Mouse (Mus musculus): Measurements from ENCODE around the gene Gpr161.
A peak's percentile ranks its signal among the peaks of the same experiment; 100 is the strongest.
"Not testable (repeated sequence)": the region's sequence is repeated elsewhere in the genome, so short reads cannot be mapped to it uniquely, and the experiment has no call there.

Gene Gpr161

DNA sequence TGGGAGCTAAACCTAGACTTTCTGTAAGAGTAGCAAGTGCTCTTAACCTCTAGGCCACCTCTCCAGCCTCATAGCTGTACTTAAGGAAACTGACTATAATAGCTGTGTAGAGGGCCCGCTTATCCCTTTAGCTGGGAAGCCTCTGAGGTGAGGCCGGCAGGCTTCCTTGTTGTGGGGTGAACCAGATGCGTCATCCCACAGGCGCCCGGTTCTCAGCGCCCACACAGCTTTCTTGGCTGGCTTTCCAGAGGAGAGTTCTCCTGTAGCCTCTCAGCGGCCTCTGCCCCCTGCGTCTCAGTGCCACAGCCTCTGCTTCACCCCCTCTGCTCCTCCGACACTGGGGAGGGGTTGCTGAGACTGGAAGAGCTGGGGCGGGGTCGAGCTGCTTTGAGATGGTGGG is 20.8 kb downstream of the Gpr161 start:
- no peak for DNase-seq (ENCODE audit: low spot score)

DNA sequence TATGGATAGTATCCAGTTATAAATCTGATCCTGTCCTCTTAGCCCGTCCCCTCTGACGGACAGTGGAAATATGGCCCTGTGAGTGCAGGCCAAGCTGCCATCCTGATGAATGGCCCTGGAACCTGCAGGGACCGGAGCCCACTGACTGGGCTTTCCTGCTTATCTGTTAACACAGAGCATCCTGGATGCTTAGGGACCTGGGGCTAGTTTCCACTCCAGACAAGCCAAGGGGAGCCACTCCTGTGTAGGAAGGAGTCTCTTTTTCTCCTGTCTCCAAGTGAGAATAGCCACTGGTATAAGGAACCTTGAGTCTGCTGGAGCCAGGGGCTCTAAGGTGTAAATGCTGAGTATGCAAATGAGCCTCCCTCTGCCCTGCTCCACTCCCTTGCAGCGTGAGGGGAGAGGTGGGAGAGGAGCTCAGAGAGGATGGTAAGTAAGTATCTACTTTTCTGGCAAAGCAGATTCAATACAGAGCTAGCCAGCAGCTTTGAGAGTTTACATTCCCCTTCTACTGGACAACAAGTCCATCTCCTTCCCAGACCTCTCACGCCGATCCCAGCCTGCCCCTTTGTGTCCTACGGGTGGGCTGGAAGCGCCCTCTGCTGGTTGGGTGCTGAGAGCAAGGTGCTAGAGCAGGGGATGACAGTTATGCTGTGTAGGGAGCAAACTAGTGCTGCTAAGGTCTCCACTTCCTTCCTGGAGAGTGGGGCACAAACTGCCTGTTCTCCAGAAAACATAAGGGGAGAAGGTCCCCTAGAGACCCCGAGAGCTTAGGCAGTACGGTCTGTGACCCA is 24.7 kb downstream of the Gpr161 start:
- DNase-seq (ENCODE audit: low spot score) = peak; percentile 48

DNA sequence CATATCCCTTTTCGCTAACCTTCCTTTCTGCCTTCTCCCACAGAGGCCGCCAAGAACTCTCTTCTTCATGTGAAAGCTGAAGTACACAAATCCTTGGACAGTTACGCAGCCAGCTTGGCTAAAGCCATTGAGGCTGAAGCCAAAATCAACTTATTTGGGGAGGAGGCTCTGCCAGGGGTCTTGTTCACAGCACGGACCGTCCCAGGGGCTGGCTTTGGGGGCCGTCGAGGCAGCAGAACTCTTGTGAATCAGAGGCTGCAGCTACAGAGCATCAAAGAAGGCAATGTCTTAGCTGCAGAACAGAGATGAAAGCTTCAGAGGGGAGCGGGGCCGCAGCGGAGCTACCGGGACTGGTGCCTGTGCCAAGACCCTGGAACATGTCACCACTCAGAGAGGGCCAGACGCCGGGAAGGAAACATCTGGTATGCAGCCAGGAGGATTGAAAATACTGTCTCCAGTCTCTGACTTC is 25.8 kb downstream of the Gpr161 start:
- DNase-seq (ENCODE audit: low spot score) = no peak

DNA sequence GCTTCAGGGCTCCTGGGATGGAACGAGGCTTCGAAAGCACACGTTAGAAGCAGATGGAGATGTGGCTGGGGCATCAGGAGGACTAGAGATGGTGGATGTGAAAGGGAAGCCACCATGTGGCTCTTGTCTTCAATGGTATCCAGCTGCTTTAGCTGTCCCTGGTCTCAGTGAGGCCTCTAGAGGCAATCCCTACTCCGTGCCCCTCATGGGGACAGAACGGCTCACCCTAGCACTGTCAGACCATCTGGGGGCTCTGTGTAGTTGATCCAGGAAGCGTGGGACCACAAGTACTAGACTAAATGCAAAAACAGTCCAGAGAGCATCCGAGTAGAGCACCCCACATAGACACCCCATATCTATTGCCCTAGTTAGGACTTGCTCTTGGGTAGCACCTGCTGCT is 26.3 kb downstream of the Gpr161 start:
- no peak for DNase-seq (ENCODE audit: low spot score)

DNA sequence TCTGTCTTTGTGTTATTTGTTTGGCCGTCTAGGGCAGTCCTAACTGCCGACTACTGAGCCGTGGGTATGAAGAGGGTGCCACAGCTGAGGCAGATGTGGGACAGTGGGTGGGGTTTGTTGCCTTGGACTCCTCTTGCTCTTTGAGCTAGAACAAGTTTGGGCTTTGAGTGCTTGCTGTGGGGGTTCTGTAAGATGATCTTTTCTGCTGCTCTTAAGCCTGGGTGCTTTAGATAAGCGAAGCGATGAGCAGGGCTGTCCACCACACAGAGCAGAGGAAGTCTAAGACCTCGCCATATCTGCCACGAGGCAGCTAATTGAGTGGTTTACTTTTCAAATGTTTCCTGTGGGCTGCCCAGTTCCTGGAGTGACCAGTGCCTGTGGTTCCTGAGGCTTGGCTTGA is 27.3 kb downstream of the Gpr161 start:
- DNase-seq (ENCODE audit: low spot score) = no peak

DNA sequence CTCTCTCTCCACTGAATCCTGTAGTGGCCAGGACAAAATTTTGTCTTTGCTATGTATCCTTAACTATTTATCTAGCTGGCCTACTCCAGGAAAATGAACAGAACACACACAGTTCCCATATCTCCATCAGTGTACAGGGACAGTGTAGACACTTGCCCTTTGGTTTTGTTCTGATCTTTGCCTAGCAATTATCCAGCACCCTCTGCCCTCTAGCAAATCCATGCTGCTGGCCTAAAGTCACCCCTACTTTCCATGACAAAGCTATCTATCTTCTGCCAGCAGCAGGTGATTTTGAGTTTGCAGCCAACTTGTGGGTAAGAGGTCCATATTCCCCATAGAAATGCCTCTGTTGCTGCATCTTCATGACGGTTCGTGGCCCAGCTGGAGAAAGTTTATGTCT is 31.8 kb downstream of the Gpr161 start:
- no peak for DNase-seq (ENCODE audit: low spot score)

DNA sequence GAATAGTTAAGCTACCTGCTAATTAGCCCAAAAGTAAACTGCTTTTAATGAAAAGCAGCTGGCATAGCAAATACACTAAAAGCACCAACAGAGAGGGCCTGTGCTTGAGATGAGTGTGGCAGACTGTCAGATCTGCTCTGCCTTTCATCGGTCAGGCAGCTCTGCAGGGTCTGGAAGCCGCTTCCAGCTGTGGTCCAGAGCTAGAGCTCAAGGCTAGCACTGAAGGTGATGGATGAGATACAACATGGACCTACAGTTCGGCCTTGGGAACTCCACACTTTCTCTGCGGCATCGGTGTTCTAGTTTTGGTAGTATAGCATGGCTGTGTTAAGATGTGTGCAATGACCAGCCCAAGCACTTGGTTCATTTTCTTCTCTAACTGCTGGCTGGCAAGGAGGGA is 32.2 kb downstream of the Gpr161 start:
- DNase-seq (ENCODE audit: low spot score) = no peak

DNA sequence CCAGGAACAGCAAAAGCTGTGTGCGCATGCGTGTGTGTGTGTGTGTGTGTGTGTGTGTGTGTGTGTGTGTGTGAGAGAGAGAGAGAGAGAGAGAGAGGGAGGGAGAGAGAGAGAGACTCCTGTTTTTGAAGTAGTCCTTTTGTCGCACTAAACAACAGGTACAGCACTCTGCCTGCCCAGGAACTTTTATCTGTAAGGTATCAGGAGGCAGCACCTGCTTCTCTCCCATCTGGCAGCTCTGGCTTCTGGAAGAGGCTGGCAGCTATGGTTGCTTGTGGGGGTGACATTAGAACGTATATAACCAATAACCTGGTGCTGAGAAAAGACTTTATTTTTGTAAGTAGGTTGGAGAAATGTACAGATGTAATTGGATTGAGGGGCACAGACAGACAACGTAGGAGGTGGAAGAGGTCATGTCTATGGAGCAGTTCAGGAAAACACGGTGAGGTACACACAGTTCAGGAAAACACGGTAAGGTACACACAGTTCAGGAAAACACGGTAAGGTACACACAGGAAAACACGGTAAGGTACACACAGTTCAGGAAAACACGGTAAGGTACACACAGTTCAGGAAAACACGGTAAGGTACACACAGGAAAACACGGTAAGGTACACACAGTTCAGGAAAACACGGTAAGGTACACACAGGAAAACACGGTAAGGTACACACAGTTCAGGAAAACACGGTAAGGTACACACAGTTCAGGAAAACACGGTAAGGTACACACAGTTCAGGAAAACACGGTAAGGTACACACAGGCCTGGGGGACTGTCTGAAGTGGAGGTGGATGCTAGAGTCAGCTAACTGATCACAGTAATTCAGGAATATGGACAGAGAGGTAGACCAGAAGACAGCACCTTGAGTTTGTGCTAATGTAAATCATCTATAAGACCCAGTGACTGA is 33.0 kb downstream of the Gpr161 start:
- DNase-seq (ENCODE audit: low spot score) = not testable (repeated sequence)

DNA sequence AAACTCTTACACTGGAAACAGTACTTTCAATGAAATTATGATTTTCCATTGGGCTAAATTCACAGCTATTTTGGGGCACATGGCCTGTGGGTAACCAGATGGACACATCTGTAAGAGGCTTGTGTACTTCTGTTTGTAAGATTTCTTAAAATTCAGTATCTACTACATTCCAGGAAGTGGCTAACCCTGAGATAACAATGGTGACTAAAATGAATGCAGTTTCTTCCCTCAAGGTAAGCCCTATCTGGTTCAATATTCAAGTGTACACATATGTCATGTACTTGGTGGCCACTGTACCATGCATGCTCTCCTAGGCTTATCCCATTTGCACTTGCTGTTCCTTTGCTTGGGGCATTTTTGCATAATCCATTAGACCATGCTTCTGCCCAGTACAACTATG is 35.3 kb downstream of the Gpr161 start:
- no peak for DNase-seq (ENCODE audit: low spot score)

DNA sequence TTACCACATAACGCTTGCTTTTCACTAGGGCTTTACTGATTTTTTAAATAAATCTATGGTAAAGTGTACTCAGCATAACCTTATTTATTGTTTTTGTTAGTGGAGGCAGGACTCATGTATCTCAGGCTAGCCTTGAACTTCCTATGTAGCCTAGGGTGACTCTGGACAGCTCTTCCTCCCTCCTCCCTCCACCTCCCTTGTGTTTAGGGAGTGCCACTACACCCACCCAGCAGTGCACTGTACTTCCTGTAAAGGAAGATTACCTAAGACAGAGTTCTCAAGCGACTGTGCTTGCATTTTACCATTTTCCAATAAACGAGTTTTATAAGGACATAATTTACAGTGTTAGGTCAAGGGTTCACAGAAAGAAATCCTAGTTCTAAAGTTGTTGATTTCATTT is 37.2 kb downstream of the Gpr161 start:
- DNase-seq (ENCODE audit: low spot score) = no peak

DNA sequence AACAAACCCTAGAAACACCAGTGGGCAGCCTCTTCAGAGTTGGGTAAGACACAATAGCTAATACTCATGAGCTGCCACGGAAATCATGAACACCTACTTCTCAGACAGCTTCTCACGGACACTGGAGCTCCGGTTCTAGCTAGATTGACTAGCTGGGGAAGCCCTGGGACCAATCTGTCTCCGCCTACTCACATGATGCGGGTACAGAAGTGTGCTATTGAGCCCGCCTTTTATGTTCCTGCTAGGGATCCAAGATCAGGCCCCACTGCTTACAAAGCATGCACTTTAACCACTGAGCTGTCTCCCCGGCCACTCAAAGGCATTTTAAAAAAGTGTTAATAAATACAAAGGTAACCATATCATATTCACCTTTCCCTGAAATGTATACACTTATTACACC is 46.5 kb downstream of the Gpr161 start:
- DNase-seq (ENCODE audit: low spot score) = no peak

DNA sequence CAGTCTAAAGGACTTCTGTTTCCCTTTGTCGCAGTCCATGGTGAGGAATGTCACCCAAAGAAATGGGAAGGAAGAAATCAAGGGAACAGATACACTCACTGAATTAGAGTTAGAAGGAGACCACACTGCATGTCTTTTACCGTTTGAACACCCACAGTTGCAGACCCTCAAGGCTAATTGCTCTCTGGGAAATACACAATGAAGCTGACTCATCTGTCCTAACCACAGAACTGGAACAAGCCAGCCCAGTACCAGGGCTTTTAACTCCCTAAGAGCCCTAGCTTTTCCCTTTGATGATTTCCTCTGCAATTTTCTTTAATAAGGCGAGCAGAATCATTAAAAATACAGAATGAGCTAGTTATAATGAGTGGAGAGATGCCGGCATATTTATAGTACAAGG is 48.9 kb downstream of the Gpr161 start:
- no peak for DNase-seq (ENCODE audit: low spot score)

DNA sequence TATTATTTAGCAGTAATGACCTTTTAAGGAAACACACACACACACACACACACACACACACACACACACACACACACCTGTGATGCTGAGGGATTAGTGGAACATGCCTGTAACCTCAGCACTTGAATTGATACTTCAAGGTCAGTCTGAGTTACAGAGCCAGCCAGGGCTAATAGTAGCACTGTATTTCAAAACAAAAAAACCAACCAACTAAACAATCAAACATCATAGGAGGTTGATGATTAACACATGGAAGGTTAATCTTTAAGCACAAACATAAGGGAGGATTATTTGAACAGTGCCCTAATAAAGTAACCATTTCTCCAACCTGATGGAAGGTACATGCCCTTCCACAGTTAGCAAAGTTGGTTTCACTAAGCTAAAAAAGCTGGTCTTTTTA is 53.0 kb downstream of the Gpr161 start:
- DNase-seq (ENCODE audit: low spot score) = no peak

DNA sequence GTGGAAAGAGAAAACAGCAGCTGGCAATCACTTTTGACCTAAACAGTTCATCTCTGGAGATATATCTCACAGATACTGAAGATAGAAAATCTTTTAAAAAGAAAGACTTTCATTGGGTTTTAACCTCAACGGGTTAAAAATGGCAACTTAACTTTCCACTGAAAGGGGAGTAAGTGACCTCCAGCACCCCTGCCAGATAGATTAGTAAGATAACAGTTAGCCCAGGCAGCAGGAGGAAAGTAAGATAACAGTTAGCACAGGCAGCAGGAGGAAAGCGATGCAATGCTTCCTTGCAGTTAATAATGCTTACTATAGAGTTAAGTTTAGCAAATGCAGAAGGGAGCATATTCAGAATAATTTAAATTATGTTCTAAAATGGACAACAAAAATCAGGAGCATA is 60.8 kb downstream of the Gpr161 start:
- no peak for DNase-seq (ENCODE audit: low spot score)

DNA sequence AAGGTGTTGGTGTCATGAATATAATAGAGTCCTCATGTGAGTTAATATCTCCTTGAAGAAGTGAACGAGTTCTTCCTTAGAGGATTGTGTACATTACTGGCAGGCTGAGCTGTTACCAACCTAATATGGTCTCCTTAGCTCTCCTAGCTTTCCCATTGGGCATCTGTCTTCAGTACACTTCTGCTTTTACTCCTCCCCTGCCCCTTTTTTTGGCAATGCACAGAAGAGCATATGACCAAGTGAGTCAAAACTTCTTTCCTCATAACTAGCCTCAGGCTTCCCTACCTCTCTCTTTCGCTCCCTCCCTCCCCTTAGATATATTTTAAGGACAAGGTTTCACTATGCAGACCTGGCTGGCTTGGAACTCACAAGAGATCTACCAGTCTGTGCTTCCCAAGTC is 67.7 kb downstream of the Gpr161 start:
- no peak for DNase-seq (ENCODE audit: low spot score)

DNA sequence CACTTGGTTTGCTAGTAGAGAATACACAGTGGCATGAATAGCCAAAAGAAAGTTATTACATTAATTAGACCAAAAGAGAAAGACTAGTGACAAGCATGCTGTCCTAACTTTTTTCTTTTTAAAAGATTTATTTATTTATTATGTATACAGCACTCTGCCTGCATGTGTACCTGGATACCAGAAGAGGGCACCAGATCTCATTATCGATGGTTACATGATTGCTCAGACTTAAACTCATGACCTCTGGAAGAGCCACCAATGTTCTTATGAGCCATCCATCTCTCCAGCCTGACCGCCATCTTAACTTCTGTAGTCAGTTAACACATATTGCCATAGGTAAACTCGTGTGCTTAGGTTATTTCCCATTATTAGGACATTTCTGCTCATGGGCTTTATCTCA is 69.5 kb downstream of the Gpr161 start:
- DNase-seq (ENCODE audit: low spot score) = no peak

DNA sequence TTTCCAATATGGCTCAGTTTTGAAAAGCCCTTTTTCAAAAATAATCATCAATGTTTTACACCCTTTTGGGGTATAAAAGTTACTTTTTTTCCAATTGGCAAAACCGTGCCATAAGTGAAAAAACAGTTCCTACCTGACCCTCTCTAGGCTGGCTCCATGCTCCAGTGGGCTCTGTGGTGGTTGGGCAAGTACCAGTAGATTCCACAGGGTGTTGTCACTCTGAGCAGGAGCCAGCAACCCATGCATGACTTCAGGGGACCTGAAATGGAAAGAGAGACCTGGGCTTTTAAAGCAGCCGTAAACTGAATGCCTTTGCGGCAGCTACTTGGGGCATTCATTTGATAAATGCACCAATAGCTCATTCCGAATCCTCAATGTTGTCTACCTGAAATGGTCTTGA is 75.4 kb downstream of the Gpr161 start:
- no peak for DNase-seq (ENCODE audit: low spot score)

DNA sequence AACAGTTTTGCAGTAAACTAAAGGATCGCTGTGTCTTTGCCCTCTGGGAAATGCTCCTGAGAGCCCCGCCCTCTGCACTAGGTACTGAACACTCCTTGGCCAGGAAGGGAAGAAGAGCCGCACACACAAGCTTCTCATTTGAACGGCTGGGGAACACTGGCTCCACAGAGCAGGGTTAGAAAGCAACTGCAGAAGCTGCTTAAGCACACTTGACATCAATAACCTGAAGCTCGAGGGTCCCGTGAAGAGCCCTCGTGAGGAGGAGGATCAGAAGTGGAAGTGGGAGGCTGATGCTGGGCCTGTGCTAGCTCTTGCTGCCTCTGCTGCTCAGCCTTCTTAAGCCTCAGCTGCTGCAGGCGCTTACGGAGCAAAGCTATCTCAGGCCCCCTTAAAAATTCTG is 78.2 kb downstream of the Gpr161 start:
- DNase-seq (ENCODE audit: low spot score) = no peak

Data from urinary bladder, postnatal 10 days (tissue).